In the genomic region with DNA sequence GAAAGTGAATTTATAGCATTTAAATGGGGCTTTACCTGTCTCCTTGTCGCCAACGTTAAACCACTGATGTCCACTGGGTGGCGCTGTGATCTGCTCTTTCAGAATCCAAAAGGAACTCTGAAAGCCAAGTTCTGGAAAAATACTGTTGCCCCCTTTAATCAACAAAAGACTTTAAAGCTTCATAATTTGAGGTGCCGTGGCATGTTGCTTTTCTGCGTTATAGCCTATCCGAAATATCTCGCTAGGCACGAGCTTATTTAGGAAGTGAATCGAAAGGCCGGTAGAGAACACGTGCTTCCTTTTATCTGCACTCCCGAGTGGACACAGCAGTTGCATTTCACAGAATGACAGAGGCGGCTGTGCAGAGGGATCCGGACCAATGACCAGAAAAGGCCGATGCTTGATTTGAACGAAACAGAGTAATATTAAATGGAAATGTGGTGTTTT, we compare ENCODE assay signal across 8 mouse cellular contexts. TPM values are rescaled to one million over a fixed set of nuclear protein-coding genes. Genes with fewer than 3 reads are reported as not detected.
DNase-seq lines count a peak whose midpoint lies in the region; ATAC-seq and TF ChIP-seq lines count a peak whose summit lies in the region.

No protein-coding gene starts in this region.

- peak; percentile 61; the same call in 1 of the 2 replicates for TF ChIP-seq CTCF in lung, adult 2 months (IDR thresholded peaks at IDR 0.05; ENCODE audit: insufficient read depth, low read length)

- TF ChIP-seq POLR2A in lung, adult 2 months (IDR thresholded peaks at IDR 0.05; ENCODE audit: borderline replicate concordance, extremely low read depth, low read depth, low read length), result no peak

- WGBS in heart, embryonic 12.5 days, result 10% methylated on average over 16 of the region's 16 CpGs
- 3% methylated on average over 16 of the region's 16 CpGs for whole genome bisulfite sequencing in lung, adult 2 months
- WGBS in neural tube, embryonic 15.5 days, result 15% methylated on average over 16 of the region's 16 CpGs

- no peaks in the 10 kb centered on the region for H3K36me3 ChIP-seq in heart, embryonic 12.5 days
- H3K36me3 ChIP-seq in neural tube, embryonic 15.5 days, result no peaks in the 10 kb centered on the region

- ATAC-seq in CD4-positive, CD25-positive, alpha-beta regulatory T cell, adult 4 months, result peak; percentile 69
- no peak for ATAC-seq in heart, embryonic 12.5 days (ENCODE audit: insufficient number of reproducible peaks, low FRiP score)
- ATAC-seq in neural tube, embryonic 15.5 days (ENCODE audit: low FRiP score), result no peak

- H3K9ac ChIP-seq in heart, embryonic 12.5 days, result 0 out of 2 replicates have a peak overlapping the region, but pooled peaks have one; percentile 37
- H3K9ac ChIP-seq in neural tube, embryonic 15.5 days (replicated peaks), result 0 out of 2 replicates have a peak overlapping the region, but pooled peaks have one; percentile 18

- H3K27ac ChIP-seq in heart, embryonic 12.5 days (ENCODE audit: poor library complexity, severe bottlenecking), result no peak overlapping the region
- no peak overlapping the region for H3K27ac ChIP-seq in neural tube, embryonic 15.5 days (replicated peaks)

- peak overlapping the region; percentile 46 for H3K4me3 ChIP-seq in heart, embryonic 12.5 days
- H3K4me3 ChIP-seq in lung, adult 2 months (replicated peaks; ENCODE audit: extremely low read depth, low read depth, low read length), result peak overlapping the region; percentile 52
- H3K4me3 ChIP-seq in neural tube, embryonic 15.5 days (replicated peaks), result peak overlapping the region; percentile 27

- H3K4me1 ChIP-seq in heart, embryonic 12.5 days (replicated peaks), result no peaks in the 10 kb centered on the region
- H3K4me1 ChIP-seq in lung, adult 2 months (ENCODE audit: control insufficient read depth, insufficient read depth, low read length), result no peaks in the 10 kb centered on the region
- H3K4me1 ChIP-seq in neural tube, embryonic 15.5 days, result peaks cover 8% of the 10 kb centered on the region

- H3K4me2 ChIP-seq in heart, embryonic 12.5 days, result peak overlapping the region; percentile 66
- H3K4me2 ChIP-seq in neural tube, embryonic 15.5 days, result peak overlapping the region; percentile 59

- H3K9me3 ChIP-seq in heart, embryonic 12.5 days (replicated peaks), result no peaks in the 10 kb centered on the region
- no peaks in the 10 kb centered on the region for H3K9me3 ChIP-seq in neural tube, embryonic 15.5 days (replicated peaks)

- DNase-seq in adrenal gland, adult 2 months, result peak; percentile 52
- peak; percentile 86 for DNase-seq in embryo, embryonic 11 days
- DNase-seq in kidney, postnatal 25 days, result peak; percentile 69 to 88
- peak; percentile 65 for DNase-seq in lung, adult 2 months
- peak; percentile 41 to 59 for DNase-seq in thymus, postnatal 36 days

- peaks cover 42% of the 10 kb centered on the region for H3K27me3 ChIP-seq in heart, embryonic 12.5 days (replicated peaks)
- H3K27me3 ChIP-seq in neural tube, embryonic 15.5 days (replicated peaks), result peaks cover 41% of the 10 kb centered on the region

RNA-seq across cellular contexts. Expression of gene Chaf1b, which starts 54.7 kb away (rescaled TPM):
- 10 to 100 TPM; 15.2 to 25.6 TPM for polyA plus RNA-seq in CD4-positive, CD25-positive, alpha-beta regulatory T cell, adult 4 months (2017; shearing (Covaris generic))
- total RNA-seq in adrenal gland, adult 2 months (2021), result 1 to 10 TPM; 2.0 to 2.1 TPM
- polyA plus RNA-seq in adrenal gland, adult 2 months (2012; rRNA removed), result 0.90 and 1.5 TPM in 2 replicates
- polyA plus RNA-seq in heart, embryonic 12.5 days (2016; fragmentation: Nextera tagmentation; extraction: Ambion mirVana), result 49.0 and 56.3 TPM in 2 replicates
- polyA plus RNA-seq in lung, adult 2 months (2012; rRNA removed), result 1.8 and 3.2 TPM in 2 replicates
- 13.2 and 26.7 TPM in 2 replicates for polyA plus RNA-seq in neural tube, embryonic 15.5 days (2015; fragmentation: Nextera tagmentation; extraction: Ambion mirVana)
